Comparison of ENCODE assay signal across 7 mouse cellular contexts in the genomic region with DNA sequence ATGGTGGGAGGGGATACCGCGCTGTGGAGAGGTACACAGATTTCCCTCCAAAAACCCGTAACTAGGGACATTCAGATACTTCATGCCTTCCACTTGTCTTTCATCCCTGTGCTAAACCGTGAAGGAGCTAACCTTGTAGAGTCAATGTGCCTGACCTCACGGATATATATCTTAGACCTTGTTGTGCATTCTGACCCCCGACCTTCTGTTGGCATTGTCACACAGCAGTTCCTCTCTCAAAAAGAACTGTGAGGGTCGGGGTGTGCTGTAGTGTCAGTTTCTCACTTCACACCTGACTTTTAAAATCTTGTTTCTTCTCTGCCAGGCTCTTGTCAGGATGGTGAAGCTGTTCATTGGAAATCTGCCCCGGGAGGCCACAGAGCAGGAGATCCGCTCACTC. TPM values are rescaled to one million over a fixed set of nuclear protein-coding genes. Genes with fewer than 3 reads are reported as not detected.
A peak's percentile ranks its signal among the peaks of the same experiment; 100 is the strongest.
DNase-seq lines count a peak whose midpoint lies in the region; ATAC-seq lines count a peak whose summit lies in the region.

No protein-coding gene starts in this region.

- H3K9me3 ChIP-seq in lung, embryonic 16.5 days (ENCODE audit: control insufficient read depth, low read length), result no peaks in the 10 kb centered on the region
- no peaks in the 10 kb centered on the region for H3K9me3 ChIP-seq in forebrain, embryonic 11.5 days (ENCODE audit: control insufficient read depth, low read length)
- H3K9me3 ChIP-seq in limb, embryonic 15.5 days, result no peaks in the 10 kb centered on the region
- H3K9me3 ChIP-seq in stomach, embryonic 15.5 days, result no peaks in the 10 kb centered on the region

- H3K36me3 ChIP-seq in lung, embryonic 16.5 days (ENCODE audit: control insufficient read depth, insufficient read depth, low read length), result peaks cover 2% of the 10 kb centered on the region; the same call in 1 of the 2 replicates
- no peaks in the 10 kb centered on the region; the same call in 1 of the 2 replicates for H3K36me3 ChIP-seq in forebrain, embryonic 11.5 days (ENCODE audit: control insufficient read depth, insufficient read depth, low read length)
- H3K36me3 ChIP-seq in limb, embryonic 15.5 days, result peaks cover 11% of the 10 kb centered on the region
- H3K36me3 ChIP-seq in stomach, embryonic 15.5 days, result 0 out of 2 replicates have a peak, but pooled peaks cover 4% of the 10 kb centered on the region

- H3K4me2 ChIP-seq in lung, embryonic 16.5 days (ENCODE audit: low read depth, low read length), result peak overlapping the region; percentile 89
- H3K4me2 ChIP-seq in forebrain, embryonic 11.5 days (ENCODE audit: low read depth, low read length, severe bottlenecking), result peak overlapping the region; percentile 79
- peak overlapping the region; percentile 68 for H3K4me2 ChIP-seq in limb, embryonic 15.5 days
- H3K4me2 ChIP-seq in stomach, embryonic 15.5 days, result peak overlapping the region; percentile 77

- H3K4me3 ChIP-seq in lung, embryonic 16.5 days (ENCODE audit: low read length), result peak overlapping the region; percentile 82
- peak overlapping the region; percentile 73 for H3K4me3 ChIP-seq in forebrain, embryonic 11.5 days (ENCODE audit: low read depth, low read length)
- peak overlapping the region; percentile 72 for H3K4me3 ChIP-seq in limb, embryonic 15.5 days
- peak overlapping the region; percentile 78 for H3K4me3 ChIP-seq in stomach, embryonic 15.5 days (replicated peaks)

- no peak for ATAC-seq in lung, embryonic 16.5 days (ENCODE audit: low read depth)
- no peak for ATAC-seq in forebrain, embryonic 11.5 days (replicated peaks; ENCODE audit: low FRiP score)
- ATAC-seq in limb, embryonic 15.5 days (ENCODE audit: insufficient number of reproducible peaks, low FRiP score, low TSS enrichment, low read depth), result no peak
- no peak for ATAC-seq in stomach, embryonic 15.5 days (ENCODE audit: insufficient read depth, low FRiP score, low read depth)

- WGBS in lung, embryonic 16.5 days, result 1% methylated on average over 9 of the region's 9 CpGs
- 8% methylated on average over 9 of the region's 9 CpGs for WGBS in forebrain, embryonic 11.5 days
- 2% methylated on average over 9 of the region's 9 CpGs for WGBS in limb, embryonic 15.5 days
- WGBS in stomach, embryonic 15.5 days, result 2% methylated on average over 9 of the region's 9 CpGs

- H3K9ac ChIP-seq in lung, embryonic 16.5 days (ENCODE audit: low read length), result peak overlapping the region; percentile 87
- H3K9ac ChIP-seq in forebrain, embryonic 11.5 days (ENCODE audit: low read length), result peak overlapping the region; percentile 97
- peak overlapping the region; percentile 85 for H3K9ac ChIP-seq in limb, embryonic 15.5 days
- peak overlapping the region; percentile 77 for H3K9ac ChIP-seq in stomach, embryonic 15.5 days

- H3K27me3 ChIP-seq in lung, embryonic 16.5 days (ENCODE audit: control insufficient read depth, insufficient read depth, low read depth, low read length), result no peaks in the 10 kb centered on the region
- no peaks in the 10 kb centered on the region for H3K27me3 ChIP-seq in forebrain, embryonic 11.5 days (ENCODE audit: control insufficient read depth, insufficient read depth, low read length)
- no peaks in the 10 kb centered on the region for H3K27me3 ChIP-seq in limb, embryonic 15.5 days
- no peaks in the 10 kb centered on the region for H3K27me3 ChIP-seq in stomach, embryonic 15.5 days (replicated peaks)

- peak overlapping the region; percentile 96 for H3K27ac ChIP-seq in lung, embryonic 16.5 days (ENCODE audit: low read length)
- peak overlapping the region; percentile 95 for H3K27ac ChIP-seq in forebrain, embryonic 11.5 days (ENCODE audit: low read depth, low read length)
- peak overlapping the region; percentile 97 for H3K27ac ChIP-seq in limb, embryonic 15.5 days
- H3K27ac ChIP-seq in stomach, embryonic 15.5 days, result peak overlapping the region; percentile 97

- peaks cover 11% of the 10 kb centered on the region for H3K4me1 ChIP-seq in lung, embryonic 16.5 days (replicated peaks; ENCODE audit: control insufficient read depth, insufficient read depth, low read length)
- peaks cover 10% of the 10 kb centered on the region; the same call in 1 of the 2 replicates for H3K4me1 ChIP-seq in forebrain, embryonic 11.5 days (replicated peaks; ENCODE audit: control insufficient read depth, insufficient read depth, low read length)
- peaks cover 18% of the 10 kb centered on the region for H3K4me1 ChIP-seq in limb, embryonic 15.5 days
- peaks cover 9% of the 10 kb centered on the region for H3K4me1 ChIP-seq in stomach, embryonic 15.5 days

- DNase-seq in lung, postnatal 14 days, result no peak
- no peak for DNase-seq in forebrain, embryonic 11.5 days (ENCODE audit: low spot score)
- no peak for DNase-seq in gastrocnemius, adult 8-10 months (ENCODE audit: low spot score in 2 of 2)
- no peak for DNase-seq in urinary bladder, postnatal 36 days (ENCODE audit: low spot score in 2 of 2)

RNA-seq across cellular contexts. Expression of gene Rbm4b, which starts 0.6 kb away (rescaled TPM):
- polyA plus RNA-seq in lung, embryonic 16.5 days (2015; fragmentation: Nextera tagmentation; extraction: Ambion mirVana), result 57.6 and 58.7 TPM in 2 replicates
- 136 and 139 TPM in 2 replicates for polyA plus RNA-seq in forebrain, embryonic 11.5 days (2014; fragmentation: Nextera tagmentation; extraction: Ambion mirVana)
- 56.3 and 56.9 TPM in 2 replicates for polyA plus RNA-seq in limb, embryonic 15.5 days (2015; fragmentation: Nextera tagmentation; extraction: Ambion mirVana)
- polyA plus RNA-seq in stomach, embryonic 15.5 days (2015; fragmentation: Nextera tagmentation; extraction: Ambion mirVana), result 57.7 and 59.7 TPM in 2 replicates
- total RNA-seq in gastrocnemius, adult 8-10 months (2022), result 1 to 10 TPM; 2.0 to 2.9 (median 2.7) TPM

RNA-seq across cellular contexts. Expression of gene Rbm4, which starts 36.8 kb away (rescaled TPM):
- 52.2 and 55.1 TPM in 2 replicates for polyA plus RNA-seq in lung, embryonic 16.5 days (2015; fragmentation: Nextera tagmentation; extraction: Ambion mirVana)
- 100 and 110 TPM in 2 replicates for polyA plus RNA-seq in forebrain, embryonic 11.5 days (2014; fragmentation: Nextera tagmentation; extraction: Ambion mirVana)
- 60.3 and 63.0 TPM in 2 replicates for polyA plus RNA-seq in limb, embryonic 15.5 days (2015; fragmentation: Nextera tagmentation; extraction: Ambion mirVana)
- 50.1 and 52.2 TPM in 2 replicates for polyA plus RNA-seq in stomach, embryonic 15.5 days (2015; fragmentation: Nextera tagmentation; extraction: Ambion mirVana)
- 10 to 100 TPM; 32.2 to 39.3 (median 33.5) TPM for total RNA-seq in gastrocnemius, adult 8-10 months (2022)

RNA-seq across cellular contexts. Expression of gene Sptbn2, which starts 46.0 kb away (rescaled TPM):
- polyA plus RNA-seq in lung, embryonic 16.5 days (2015; fragmentation: Nextera tagmentation; extraction: Ambion mirVana), result 1.0 and 1.4 TPM in 2 replicates
- polyA plus RNA-seq in forebrain, embryonic 11.5 days (2014; fragmentation: Nextera tagmentation; extraction: Ambion mirVana), result 15.2 and 16.7 TPM in 2 replicates
- polyA plus RNA-seq in limb, embryonic 15.5 days (2015; fragmentation: Nextera tagmentation; extraction: Ambion mirVana), result 5.5 TPM in 2 replicates
- polyA plus RNA-seq in stomach, embryonic 15.5 days (2015; fragmentation: Nextera tagmentation; extraction: Ambion mirVana), result 2.8 and 2.9 TPM in 2 replicates
- under 1 TPM in 3 of 4 experiments, not detected in 1; 0.04 to 0.10 (median 0.07) TPM for total RNA-seq in gastrocnemius, adult 8-10 months (2022)

RNA-seq across cellular contexts. Expression of gene Gm21992, which starts 54.5 kb away (rescaled TPM):
- 25.7 and 30.9 TPM in 2 replicates for polyA plus RNA-seq in lung, embryonic 16.5 days (2015; fragmentation: Nextera tagmentation; extraction: Ambion mirVana)
- 15.0 and 31.9 TPM in 2 replicates for polyA plus RNA-seq in forebrain, embryonic 11.5 days (2014; fragmentation: Nextera tagmentation; extraction: Ambion mirVana)
- polyA plus RNA-seq in limb, embryonic 15.5 days (2015; fragmentation: Nextera tagmentation; extraction: Ambion mirVana), result 31.2 and 31.5 TPM in 2 replicates
- 29.9 and 38.0 TPM in 2 replicates for polyA plus RNA-seq in stomach, embryonic 15.5 days (2015; fragmentation: Nextera tagmentation; extraction: Ambion mirVana)
- 10 to 100 TPM in 3 of 4 experiments, 1 to 10 TPM in 1; 8.7 to 14.3 (median 11.8) TPM for total RNA-seq in gastrocnemius, adult 8-10 months (2022)

RNA-seq across cellular contexts. Expression of gene Rbm14, which starts 54.5 kb away (rescaled TPM):
- 82.4 and 88.6 TPM in 2 replicates for polyA plus RNA-seq in lung, embryonic 16.5 days (2015; fragmentation: Nextera tagmentation; extraction: Ambion mirVana)
- 139 and 144 TPM in 2 replicates for polyA plus RNA-seq in forebrain, embryonic 11.5 days (2014; fragmentation: Nextera tagmentation; extraction: Ambion mirVana)
- 70.3 and 70.7 TPM in 2 replicates for polyA plus RNA-seq in limb, embryonic 15.5 days (2015; fragmentation: Nextera tagmentation; extraction: Ambion mirVana)
- polyA plus RNA-seq in stomach, embryonic 15.5 days (2015; fragmentation: Nextera tagmentation; extraction: Ambion mirVana), result 70.3 and 75.2 TPM in 2 replicates
- total RNA-seq in gastrocnemius, adult 8-10 months (2022), result 1 to 10 TPM; 5.5 to 7.2 (median 6.5) TPM
